Mouse (Mus musculus) testis, adult 2 months (tissue): ENCODE measurements around the gene Gm20388.

Experiments used
- CTCF ChIP-seq: fragments of 200-500 bp; IDR thresholded peaks from 2 replicates; pipeline ENCODE4 v1.5.1; 2012; ENCODE audit warnings: low read depth, mild to moderate bottlenecking, inconsistent platforms, low read length, moderate library complexity; ENCODE audit not compliant: control insufficient read depth, insufficient read depth, insufficient replicate concordance
- POLR2A ChIP-seq: fragments of 200-500 bp; IDR thresholded peaks from 2 replicates; pipeline ENCODE4 v1.6.1; 2012; ENCODE audit warnings: low read depth, mild to moderate bottlenecking, inconsistent platforms, low read length, moderate library complexity; ENCODE audit not compliant: control insufficient read depth

DNA sequence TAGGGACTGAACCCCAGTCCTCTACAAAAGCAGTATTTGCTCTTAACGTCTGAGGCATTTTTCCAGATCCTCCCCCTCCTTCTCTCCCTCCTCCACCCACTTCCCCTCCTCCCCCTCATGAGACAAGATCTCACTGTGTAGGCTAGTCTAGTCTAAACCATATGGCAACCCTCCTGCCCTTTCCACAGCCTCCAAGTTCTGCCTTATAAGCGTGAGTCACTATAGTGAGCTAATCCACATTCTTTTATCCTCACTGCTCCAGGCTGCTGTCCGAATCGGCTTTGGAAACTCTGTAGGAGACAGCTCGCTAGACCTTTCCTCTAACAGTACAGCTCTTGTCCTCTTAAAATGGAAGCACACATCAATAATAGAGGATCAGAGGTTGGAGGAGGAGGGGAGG lies 3956.3 kb downstream of the Gm20388 start:
- TF ChIP-seq POLR2A (no peak), CTCF (no peak)
